Mouse (Mus musculus): ENCODE results near the gene Josd2. TPM values are rescaled to one million over a fixed set of nuclear protein-coding genes. Genes with fewer than 3 reads are reported as not detected.
A peak's percentile ranks its signal among the peaks of the same experiment; 100 is the strongest.

The Josd2 gene
- total and polyA plus RNA-seq, 3 experiments, result 22.1 to 162 (median 55.0) TPM

DNA sequence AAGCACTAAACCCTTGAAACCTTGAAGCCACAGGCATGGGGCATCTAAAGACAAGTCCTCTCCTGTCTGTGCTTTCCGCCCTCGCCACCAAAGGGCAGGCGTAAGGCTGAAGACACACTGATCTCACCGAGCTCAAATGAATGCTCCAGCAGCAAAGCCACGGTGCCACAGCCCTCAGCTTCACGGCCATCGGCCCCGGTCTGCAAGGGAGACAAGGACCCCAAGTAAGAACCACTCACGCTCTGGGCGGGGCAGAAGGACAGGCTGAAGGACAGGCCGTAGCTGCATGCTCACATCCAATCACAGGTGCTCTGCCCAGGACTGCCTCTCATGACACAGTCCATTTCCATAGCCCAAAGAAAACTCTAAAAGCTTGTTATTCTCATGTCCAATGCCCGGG, 26.9 kb downstream of the Josd2 start:
- no peak for TF ChIP-seq POLR2AphosphoS5 (IDR thresholded peaks at IDR 0.05; ENCODE audit: insufficient replicate concordance, low read depth, low read length)
- TF ChIP-seq TAL1 (conservative IDR thresholded peaks at IDR 0.05; ENCODE audit: low read depth, low read length), result no peak
- no peak for TF ChIP-seq GATA2 (IDR thresholded peaks at IDR 0.05; ENCODE audit: borderline replicate concordance, low read depth, low read length)
- TF ChIP-seq GATA1 (IDR thresholded peaks at IDR 0.05; ENCODE audit: borderline replicate concordance, low read length), result no peak
- TF ChIP-seq CTCF (IDR thresholded peaks at IDR 0.05; ENCODE audit: low read depth, low read length), result no peak
- DNase-seq (ENCODE audit: low spot score), result no peak

DNA sequence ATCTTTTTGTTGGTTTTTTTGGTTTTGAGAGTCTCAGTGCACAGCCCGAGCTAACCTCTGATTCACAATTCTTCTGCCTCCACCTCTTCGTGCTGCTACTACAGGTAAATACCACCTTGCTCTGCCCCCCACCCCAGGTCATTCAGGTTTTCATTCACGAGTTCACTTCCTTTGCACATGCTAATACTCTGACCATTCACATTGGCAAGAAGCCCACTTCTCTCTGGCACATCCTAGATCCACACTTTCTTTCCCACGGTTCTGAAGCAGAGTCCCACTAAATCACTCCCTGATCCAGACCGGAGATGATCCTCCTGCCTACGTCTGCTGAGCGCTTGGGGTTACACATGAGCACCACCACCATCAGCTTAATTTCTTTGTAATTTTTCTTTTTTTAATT, 27.3 kb downstream of the Josd2 start:
- H3K4me3 ChIP-seq (ENCODE audit: low read depth, low read length), result peak overlapping the region; percentile 85; the same call in 1 of the 2 replicates

More for the DNA sequence above, 26.9 kb downstream of the Josd2 start:
- Histone ChIP-seq H3K4me1 (ENCODE audit: insufficient read depth, low read depth, low read length) (peaks cover 37% of the 10 kb centered on the region), H3K36me3 (replicated peaks) (peaks cover 60% of the 10 kb centered on the region), H3K4me3 (ENCODE audit: low read depth, low read length) (peak overlapping the region; percentile 85; the same call in 1 of the 2 replicates), H3K9me3 (replicated peaks) (no peaks in the 10 kb centered on the region), H3K27me3 (ENCODE audit: insufficient read depth, low read length) (no peaks in the 10 kb centered on the region)
- ATAC-seq (ENCODE audit: extremely low read depth, insufficient number of reproducible peaks, low FRiP score, poor library complexity, severe bottlenecking), result no peak

DNA sequence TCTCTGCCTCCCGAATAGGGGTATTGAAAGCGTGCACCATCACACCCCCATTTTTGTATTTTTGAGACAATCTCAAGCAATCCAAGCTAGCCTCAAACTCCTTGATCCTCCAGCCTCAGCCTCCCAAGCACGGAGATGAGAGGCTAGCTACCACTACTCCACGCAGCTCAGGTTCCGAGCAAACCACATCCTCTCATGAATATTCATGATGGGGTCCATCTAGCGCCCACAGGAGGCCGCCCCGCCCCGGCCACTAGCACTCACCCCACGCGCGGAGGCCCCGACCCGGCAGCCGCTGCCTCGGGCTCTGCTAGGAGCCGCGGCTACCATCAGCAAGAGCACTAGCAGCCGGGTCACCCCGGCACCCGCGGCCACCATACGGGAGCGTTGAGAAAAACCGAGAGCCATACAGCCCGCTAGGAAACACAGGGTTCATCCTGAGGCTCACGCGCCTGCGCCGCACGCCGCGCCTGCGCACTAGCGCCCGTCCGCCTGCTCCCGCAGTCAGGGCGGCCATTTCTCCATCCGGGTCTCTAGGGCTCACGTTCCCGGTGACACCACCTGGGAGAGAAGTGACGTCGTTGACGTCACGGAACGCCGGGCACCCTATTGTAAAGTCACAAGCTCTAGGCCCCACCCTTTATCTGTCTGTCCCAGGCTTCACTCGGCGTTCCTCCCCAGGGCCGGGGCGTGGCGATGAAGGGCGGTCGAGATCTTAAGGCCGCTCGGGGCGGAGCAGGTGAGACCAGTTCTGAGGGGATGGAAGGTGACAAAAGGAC, 28.4 kb downstream of the Josd2 start, which contains the start of the genes Emc10 and Fam71e1:
TSS of gene Emc10 (minus strand) at position 538 of the 779 bp plus-strand sequence.
TSS of gene Fam71e1 (plus strand) at position 590 of the 779 bp plus-strand sequence.
- peak; percentile 97 for ATAC-seq (ENCODE audit: extremely low read depth, insufficient number of reproducible peaks, low FRiP score, poor library complexity, severe bottlenecking)
- H3K4me1 ChIP-seq (ENCODE audit: insufficient read depth, low read depth, low read length), result peaks cover 32% of the 10 kb centered on the region
- TF ChIP-seq CTCF (IDR thresholded peaks at IDR 0.05; ENCODE audit: low read depth, low read length), result no peak
- TF ChIP-seq POLR2AphosphoS5 (IDR thresholded peaks at IDR 0.05; ENCODE audit: insufficient replicate concordance, low read depth, low read length), result no peak
- TF ChIP-seq TAL1 (conservative IDR thresholded peaks at IDR 0.05; ENCODE audit: low read depth, low read length), result no peak
- TF ChIP-seq GATA2 (IDR thresholded peaks at IDR 0.05; ENCODE audit: borderline replicate concordance, low read depth, low read length), result no peak
- TF ChIP-seq GATA1 (IDR thresholded peaks at IDR 0.05; ENCODE audit: borderline replicate concordance, low read length), result no peak

More for the DNA sequence above, 27.3 kb downstream of the Josd2 start:
- DNase-seq (ENCODE audit: low spot score), result no peak
- TF ChIP-seq POLR2AphosphoS5 (IDR thresholded peaks at IDR 0.05; ENCODE audit: insufficient replicate concordance, low read depth, low read length), result no peak
- TF ChIP-seq GATA1 (IDR thresholded peaks at IDR 0.05; ENCODE audit: borderline replicate concordance, low read length), result no peak
- TF ChIP-seq CTCF (IDR thresholded peaks at IDR 0.05; ENCODE audit: low read depth, low read length), result no peak
- peaks cover 56% of the 10 kb centered on the region for H3K36me3 ChIP-seq (replicated peaks)
- no peaks in the 10 kb centered on the region for H3K9me3 ChIP-seq (replicated peaks)
- ATAC-seq (ENCODE audit: extremely low read depth, insufficient number of reproducible peaks, low FRiP score, poor library complexity, severe bottlenecking), result no peak
- peaks cover 37% of the 10 kb centered on the region for H3K4me1 ChIP-seq (ENCODE audit: insufficient read depth, low read depth, low read length)
- no peaks in the 10 kb centered on the region for H3K27me3 ChIP-seq (ENCODE audit: insufficient read depth, low read length)

DNA sequence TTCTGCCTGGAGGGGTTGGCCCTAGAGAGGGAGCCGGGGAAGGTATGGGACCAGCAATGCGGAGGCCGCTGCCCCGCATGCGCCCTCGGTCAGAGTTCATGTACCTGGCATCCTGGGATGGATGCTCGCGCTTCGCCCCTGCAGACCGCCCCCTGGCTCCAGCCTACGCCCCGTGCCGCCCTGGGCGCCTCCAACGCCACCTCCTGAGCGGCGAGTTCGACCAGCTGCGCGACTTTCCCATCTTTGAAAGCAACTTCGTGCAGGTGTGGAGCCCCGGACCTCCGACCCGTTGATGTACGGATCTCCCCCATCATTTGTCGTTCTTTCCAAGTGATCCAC, 29.0 kb downstream of the Josd2 start:
- ATAC-seq (ENCODE audit: extremely low read depth, insufficient number of reproducible peaks, low FRiP score, poor library complexity, severe bottlenecking) (no peak), DNase-seq (ENCODE audit: low spot score) (no peak)
- Histone ChIP-seq H3K9me3 (replicated peaks) (no peaks in the 10 kb centered on the region), H3K36me3 (replicated peaks) (peaks cover 39% of the 10 kb centered on the region), H3K4me1 (ENCODE audit: insufficient read depth, low read depth, low read length) (peaks cover 33% of the 10 kb centered on the region), H3K27me3 (ENCODE audit: insufficient read depth, low read length) (no peaks in the 10 kb centered on the region), H3K4me3 (ENCODE audit: low read depth, low read length) (peak overlapping the region; percentile 85)
- TF ChIP-seq TAL1 (conservative IDR thresholded peaks at IDR 0.05; ENCODE audit: low read depth, low read length), result no peak
- TF ChIP-seq POLR2AphosphoS5 (IDR thresholded peaks at IDR 0.05; ENCODE audit: insufficient replicate concordance, low read depth, low read length), result 0 out of 2 replicates have a peak, but pooled peaks have one; percentile 30
- TF ChIP-seq GATA2 (IDR thresholded peaks at IDR 0.05; ENCODE audit: borderline replicate concordance, low read depth, low read length), result no peak

More for the DNA sequence above, 28.4 kb downstream of the Josd2 start, which contains the start of the genes Emc10 and Fam71e1:
- peaks cover 45% of the 10 kb centered on the region for H3K36me3 ChIP-seq (replicated peaks)
- peak; percentile 100 for DNase-seq (ENCODE audit: low spot score)
- no peaks in the 10 kb centered on the region for H3K27me3 ChIP-seq (ENCODE audit: insufficient read depth, low read length)
- H3K4me3 ChIP-seq (ENCODE audit: low read depth, low read length), result peak within 1 kb of the TSS; percentile 85
- no peaks in the 10 kb centered on the region for H3K9me3 ChIP-seq (replicated peaks)

DNA sequence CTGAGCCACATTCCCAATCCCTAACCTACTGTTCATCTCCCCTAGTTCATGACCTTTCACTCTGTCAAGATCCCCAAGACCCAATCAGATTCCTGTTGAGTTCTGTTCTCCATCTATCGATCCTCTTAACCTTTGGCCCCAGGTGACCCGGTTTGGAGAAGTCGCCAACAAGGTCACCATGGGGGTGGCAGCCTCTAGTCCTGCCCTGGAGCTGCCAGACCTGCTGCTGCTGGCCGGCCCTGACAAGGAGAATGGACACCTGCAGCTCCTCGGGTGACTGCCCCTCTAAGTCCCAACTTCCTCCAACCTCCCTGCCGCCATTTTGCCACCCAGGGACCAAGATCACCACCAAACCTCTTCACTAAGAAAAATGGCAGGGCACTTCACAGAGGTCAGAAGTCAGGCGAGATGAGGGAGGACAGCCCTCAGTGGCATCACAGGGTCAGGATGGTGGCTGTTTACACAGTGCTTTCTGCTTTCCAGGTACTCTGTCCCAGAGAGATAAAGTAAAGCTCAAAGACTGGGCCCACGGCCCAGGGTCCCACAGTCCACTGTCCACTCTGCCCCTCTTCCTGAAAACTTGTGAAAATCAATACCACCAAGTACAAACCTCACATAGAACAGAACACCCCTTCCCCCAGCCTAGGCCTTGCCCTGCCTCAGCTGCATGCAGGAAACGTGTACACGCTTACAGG, 29.7 kb downstream of the Josd2 start:
- TF ChIP-seq POLR2AphosphoS5 (IDR thresholded peaks at IDR 0.05; ENCODE audit: insufficient replicate concordance, low read depth, low read length) (no peak), GATA2 (IDR thresholded peaks at IDR 0.05; ENCODE audit: borderline replicate concordance, low read depth, low read length) (no peak), GATA1 (IDR thresholded peaks at IDR 0.05; ENCODE audit: borderline replicate concordance, low read length) (no peak), CTCF (IDR thresholded peaks at IDR 0.05; ENCODE audit: low read depth, low read length) (no peak), TAL1 (conservative IDR thresholded peaks at IDR 0.05; ENCODE audit: low read depth, low read length) (no peak)
- Histone ChIP-seq H3K36me3 (replicated peaks) (peaks cover 32% of the 10 kb centered on the region), H3K4me1 (ENCODE audit: insufficient read depth, low read depth, low read length) (peaks cover 33% of the 10 kb centered on the region), H3K27me3 (ENCODE audit: insufficient read depth, low read length) (no peaks in the 10 kb centered on the region), H3K9me3 (replicated peaks) (no peaks in the 10 kb centered on the region), H3K4me3 (ENCODE audit: low read depth, low read length) (peak overlapping the region; percentile 85; the same call in 1 of the 2 replicates)
- no peak for DNase-seq (ENCODE audit: low spot score)
- ATAC-seq (ENCODE audit: extremely low read depth, insufficient number of reproducible peaks, low FRiP score, poor library complexity, severe bottlenecking), result no peak

DNA sequence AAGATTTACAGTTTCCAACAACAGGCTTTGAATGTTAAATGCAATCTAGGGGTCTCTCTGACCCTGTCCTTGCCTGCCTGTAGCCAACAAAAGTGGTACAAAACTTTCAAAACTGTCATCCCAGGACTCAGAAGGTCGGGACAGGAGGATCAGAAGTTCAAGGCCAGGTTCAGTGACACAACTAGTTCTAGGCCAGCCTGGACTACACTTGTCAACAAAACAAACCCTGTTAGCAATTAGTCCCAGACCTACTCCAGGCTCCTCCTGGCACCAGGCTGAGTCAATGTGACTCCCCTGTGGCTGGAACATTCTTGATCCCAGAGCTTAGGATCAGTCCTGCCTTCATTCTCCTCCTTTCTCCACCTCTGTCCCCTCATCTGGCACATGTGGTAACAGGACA, 31.1 kb downstream of the Josd2 start:
- peaks cover 18% of the 10 kb centered on the region for H3K36me3 ChIP-seq (replicated peaks)
- no peak for ATAC-seq (ENCODE audit: extremely low read depth, insufficient number of reproducible peaks, low FRiP score, poor library complexity, severe bottlenecking)
- peaks cover 11% of the 10 kb centered on the region; the same call in 1 of the 2 replicates for H3K27me3 ChIP-seq (ENCODE audit: insufficient read depth, low read length)
- no peak for TF ChIP-seq POLR2AphosphoS5 (IDR thresholded peaks at IDR 0.05; ENCODE audit: insufficient replicate concordance, low read depth, low read length)
- no peak for TF ChIP-seq GATA2 (IDR thresholded peaks at IDR 0.05; ENCODE audit: borderline replicate concordance, low read depth, low read length)
- no peak for TF ChIP-seq CTCF (IDR thresholded peaks at IDR 0.05; ENCODE audit: low read depth, low read length)
- TF ChIP-seq TAL1 (conservative IDR thresholded peaks at IDR 0.05; ENCODE audit: low read depth, low read length), result no peak
- no peak for TF ChIP-seq GATA1 (IDR thresholded peaks at IDR 0.05; ENCODE audit: borderline replicate concordance, low read length)
- peaks cover 33% of the 10 kb centered on the region for H3K4me1 ChIP-seq (ENCODE audit: insufficient read depth, low read depth, low read length)
- no peak for DNase-seq (ENCODE audit: low spot score)
- H3K4me3 ChIP-seq (ENCODE audit: low read depth, low read length), result no peak overlapping the region
- H3K9me3 ChIP-seq (replicated peaks), result no peaks in the 10 kb centered on the region

Data from G1E (cell line).